ENCODE assay signal across 9 mouse cellular contexts in genomic region chr3:83767121-83767520, GRCm38 (mm10). TPM values are rescaled to one million over a fixed set of nuclear protein-coding genes. Genes with fewer than 3 reads are reported as not detected.
DNase-seq lines count a peak whose midpoint lies in the region; ATAC-seq and TF ChIP-seq lines count a peak whose summit lies in the region.
"Had no signal": no experiment of that assay in that cellular context is flagged by ENCODE, and none has a peak within 500 bp of the region (broad histone marks: within the 10 kb centered on the region; RNA-seq: fewer than 3 reads in every experiment).

No protein-coding gene starts in this region.

- peak overlapping the region; percentile 68 for H3K9ac ChIP-seq in lung, embryonic 16.5 days (ENCODE audit: low read length)
- H3K9ac ChIP-seq in forebrain, embryonic 15.5 days (replicated peaks): peak overlapping the region; percentile 59; the same call in 1 of the 2 replicates
- H3K9ac ChIP-seq in limb, embryonic 11.5 days (ENCODE audit: low read length): peak overlapping the region; percentile 87
- peak overlapping the region; percentile 53 for H3K9ac ChIP-seq in stomach, embryonic 14.5 days (replicated peaks; ENCODE audit: low read depth, low read length)

- H3K4me3 ChIP-seq in lung, embryonic 16.5 days (ENCODE audit: low read length): peak overlapping the region; percentile 58
- H3K4me3 ChIP-seq in forebrain, embryonic 15.5 days: peak overlapping the region; percentile 57
- peak overlapping the region; percentile 79 for H3K4me3 ChIP-seq in limb, embryonic 11.5 days (ENCODE audit: low read depth, low read length)
- peak overlapping the region; percentile 51 for H3K4me3 ChIP-seq in stomach, embryonic 14.5 days (ENCODE audit: low read depth, low read length)
- no peak overlapping the region for H3K4me3 ChIP-seq in cerebellum, adult 2 months (replicated peaks; ENCODE audit: insufficient read depth, low read depth, low read length)

- no peaks in the 10 kb centered on the region for H3K9me3 ChIP-seq in lung, embryonic 16.5 days (ENCODE audit: control insufficient read depth, low read length)
- H3K9me3 ChIP-seq in forebrain, embryonic 15.5 days: no peaks in the 10 kb centered on the region
- H3K9me3 ChIP-seq in limb, embryonic 11.5 days (ENCODE audit: control insufficient read depth, low read length): no peaks in the 10 kb centered on the region
- no peaks in the 10 kb centered on the region for H3K9me3 ChIP-seq in stomach, embryonic 14.5 days (ENCODE audit: control insufficient read depth, low read depth, low read length)

- WGBS in lung, embryonic 16.5 days: 7% methylated on average over 10 of the region's 10 CpGs
- 2% methylated on average over 10 of the region's 10 CpGs for WGBS in forebrain, embryonic 15.5 days
- 3% methylated on average over 10 of the region's 10 CpGs for WGBS in limb, embryonic 11.5 days
- 9% methylated on average over 10 of the region's 10 CpGs for WGBS in stomach, embryonic 14.5 days
- WGBS in cerebellum, adult 2 months: 12% methylated on average over 10 of the region's 10 CpGs

- no peak for TF ChIP-seq POLR2A in cerebellum, adult 2 months (IDR thresholded peaks at IDR 0.05; ENCODE audit: borderline replicate concordance, insufficient read depth, low read length)

- H3K36me3 ChIP-seq in lung, embryonic 16.5 days (ENCODE audit: control insufficient read depth, insufficient read depth, low read length): no peaks in the 10 kb centered on the region
- no peaks in the 10 kb centered on the region for H3K36me3 ChIP-seq in forebrain, embryonic 15.5 days
- H3K36me3 ChIP-seq in limb, embryonic 11.5 days (ENCODE audit: control insufficient read depth, insufficient read depth, low read length): no peaks in the 10 kb centered on the region; the same call in 1 of the 2 replicates
- H3K36me3 ChIP-seq in stomach, embryonic 14.5 days (ENCODE audit: control insufficient read depth, insufficient read depth, low read length): peaks cover 6% of the 10 kb centered on the region; the same call in 1 of the 2 replicates

- H3K27ac ChIP-seq in lung, embryonic 16.5 days (ENCODE audit: low read length): no peak overlapping the region
- no peak overlapping the region for H3K27ac ChIP-seq in forebrain, embryonic 15.5 days (replicated peaks)
- no peak overlapping the region for H3K27ac ChIP-seq in limb, embryonic 11.5 days (replicated peaks; ENCODE audit: low read depth, low read length)
- H3K27ac ChIP-seq in stomach, embryonic 14.5 days (ENCODE audit: low read length): no peak overlapping the region
- H3K27ac ChIP-seq in cerebellum, adult 2 months (ENCODE audit: insufficient read depth, low read length): no peak overlapping the region

- ATAC-seq in lung, embryonic 16.5 days (ENCODE audit: low read depth): no peak
- ATAC-seq in forebrain, embryonic 15.5 days (replicated peaks): no peak
- ATAC-seq in limb, embryonic 11.5 days (ENCODE audit: insufficient number of reproducible peaks, low FRiP score, low TSS enrichment, low read depth): no peak
- no peak for ATAC-seq in stomach, embryonic 14.5 days (ENCODE audit: insufficient number of reproducible peaks, insufficient read depth, low FRiP score, low read depth)

- H3K4me1 ChIP-seq in lung, embryonic 16.5 days (replicated peaks; ENCODE audit: control insufficient read depth, insufficient read depth, low read length): peaks cover 11% of the 10 kb centered on the region
- H3K4me1 ChIP-seq in forebrain, embryonic 15.5 days: peaks cover 34% of the 10 kb centered on the region
- H3K4me1 ChIP-seq in limb, embryonic 11.5 days (ENCODE audit: control insufficient read depth, insufficient read depth, low read length): peaks cover 31% of the 10 kb centered on the region
- peaks cover 9% of the 10 kb centered on the region; the same call in 1 of the 2 replicates for H3K4me1 ChIP-seq in stomach, embryonic 14.5 days (ENCODE audit: control insufficient read depth, insufficient read depth, low read length)
- peaks cover 3% of the 10 kb centered on the region; the same call in 1 of the 2 replicates for H3K4me1 ChIP-seq in cerebellum, adult 2 months (ENCODE audit: control insufficient read depth, insufficient read depth, low read length)

- DNase-seq in lung, postnatal 36 days: no peak
- no peak for DNase-seq in limb, embryonic 11.5 days (ENCODE audit: low spot score)
- no peak for DNase-seq in thymus, adult 18-20 months
- no peak for DNase-seq in testis, postnatal 14 days (ENCODE audit: low spot score)
- DNase-seq in cerebellum, adult 2 months: no peak
- DNase-seq: spleen, adult 18-20 months had no signal

- TF ChIP-seq CTCF in cerebellum, adult 2 months (IDR thresholded peaks at IDR 0.05; ENCODE audit: borderline replicate concordance, insufficient read depth, low read depth, low read length): no peak

- H3K4me2 ChIP-seq in lung, embryonic 16.5 days (ENCODE audit: low read depth, low read length): peak overlapping the region; percentile 75
- peak overlapping the region; percentile 86 for H3K4me2 ChIP-seq in forebrain, embryonic 15.5 days (replicated peaks)
- peak overlapping the region; percentile 79 for H3K4me2 ChIP-seq in limb, embryonic 11.5 days (ENCODE audit: low read depth, severe bottlenecking)
- H3K4me2 ChIP-seq in stomach, embryonic 14.5 days (replicated peaks; ENCODE audit: low read depth, low read length): peak overlapping the region; percentile 82

- H3K27me3 ChIP-seq in lung, embryonic 16.5 days (ENCODE audit: control insufficient read depth, insufficient read depth, low read depth, low read length): peaks cover 29% of the 10 kb centered on the region
- no peaks in the 10 kb centered on the region for H3K27me3 ChIP-seq in forebrain, embryonic 15.5 days
- no peaks in the 10 kb centered on the region for H3K27me3 ChIP-seq in limb, embryonic 11.5 days (ENCODE audit: control insufficient read depth, insufficient read depth, low read length)
- H3K27me3 ChIP-seq in stomach, embryonic 14.5 days (ENCODE audit: control insufficient read depth, insufficient read depth, low read length): no peaks in the 10 kb centered on the region
- H3K27me3 ChIP-seq in cerebellum, adult 2 months (ENCODE audit: control insufficient read depth, insufficient read depth, low read length): no peaks in the 10 kb centered on the region; the same call in 1 of the 2 replicates

RNA-seq across cellular contexts. Expression of gene Sfrp2, which starts 1.0 kb away (rescaled TPM):
- 76.7 and 83.2 TPM in 2 replicates for polyA plus RNA-seq in lung, embryonic 16.5 days (2015; fragmentation: Nextera tagmentation; extraction: Ambion mirVana)
- polyA plus RNA-seq in forebrain, embryonic 15.5 days (2015; fragmentation: Nextera tagmentation; extraction: Ambion mirVana): 39.4 and 40.1 TPM in 2 replicates
- polyA plus RNA-seq in limb, embryonic 11.5 days (2014; fragmentation: Nextera tagmentation; extraction: Ambion mirVana): 157 and 162 TPM in 2 replicates
- 171 and 172 TPM in 2 replicates for polyA plus RNA-seq in stomach, embryonic 14.5 days (2014; fragmentation: Nextera tagmentation; extraction: Ambion mirVana)
- polyA plus RNA-seq in cerebellum, adult 2 months (2012; rRNA removed): 4.9 and 5.8 TPM in 2 replicates
